Comparison of ENCODE assay signal across 9 mouse cellular contexts in genomic region chr14:79203496-79204158, GRCm38 (mm10). TPM values are rescaled to one million over a fixed set of nuclear protein-coding genes. Genes with fewer than 3 reads are reported as not detected.
DNase-seq lines count a peak whose midpoint lies in the region; ATAC-seq lines count a peak whose summit lies in the region.
"Had no signal": no experiment of that assay in that cellular context is flagged by ENCODE, and none has a peak within 500 bp of the region (broad histone marks: within the 10 kb centered on the region; RNA-seq: fewer than 3 reads in every experiment).

No protein-coding gene starts in this region.

- H3K9ac ChIP-seq in stomach, embryonic 14.5 days (replicated peaks; ENCODE audit: low read depth, low read length): no peak overlapping the region

- H3K27ac ChIP-seq in limb, embryonic 10.5 days: peak overlapping the region; percentile 77
- H3K27ac ChIP-seq in stomach, embryonic 14.5 days (ENCODE audit: low read length): peak overlapping the region; percentile 29; the same call in 1 of the 2 replicates

- H3K9me3 ChIP-seq in limb, embryonic 10.5 days (replicated peaks): no peaks in the 10 kb centered on the region
- no peaks in the 10 kb centered on the region for H3K9me3 ChIP-seq in stomach, embryonic 14.5 days (ENCODE audit: control insufficient read depth, low read depth, low read length)

- no peak for ATAC-seq in stomach, embryonic 14.5 days (ENCODE audit: insufficient number of reproducible peaks, insufficient read depth, low FRiP score, low read depth)

- H3K36me3 ChIP-seq in limb, embryonic 10.5 days: no peaks in the 10 kb centered on the region
- H3K36me3 ChIP-seq in stomach, embryonic 14.5 days (ENCODE audit: control insufficient read depth, insufficient read depth, low read length): no peaks in the 10 kb centered on the region

- 33% methylated on average over 12 of the region's 12 CpGs for WGBS in limb, embryonic 10.5 days
- 24% methylated on average over 12 of the region's 12 CpGs for WGBS in stomach, embryonic 14.5 days

- H3K4me1 ChIP-seq in limb, embryonic 10.5 days: peaks cover 27% of the 10 kb centered on the region
- peaks cover 17% of the 10 kb centered on the region for H3K4me1 ChIP-seq in stomach, embryonic 14.5 days (ENCODE audit: control insufficient read depth, insufficient read depth, low read length)

- no peak overlapping the region for H3K4me2 ChIP-seq in stomach, embryonic 14.5 days (replicated peaks; ENCODE audit: low read depth, low read length)

- H3K4me3 ChIP-seq in limb, embryonic 10.5 days: no peak overlapping the region
- no peak overlapping the region for H3K4me3 ChIP-seq in stomach, embryonic 14.5 days (ENCODE audit: low read depth, low read length)

- peak; percentile 1 for DNase-seq in adrenal gland, adult 2 months
- no peak for DNase-seq in adrenal gland, postnatal 10 days
- DNase-seq in testis, postnatal 10 days (ENCODE audit: low spot score): peak; percentile 29
- no peak for DNase-seq in testis, postnatal 14 days (ENCODE audit: low spot score)
- DNase-seq in limb, embryonic 10.5 days (ENCODE audit: low spot score): peak; percentile 54
- no peak for DNase-seq in kidney, postnatal 36 days
- no peak for DNase-seq in urinary bladder, adult 2 months (ENCODE audit: low spot score)

- H3K27me3 ChIP-seq in limb, embryonic 10.5 days (ENCODE audit: low read depth, poor library complexity, severe bottlenecking): no peaks in the 10 kb centered on the region
- no peaks in the 10 kb centered on the region for H3K27me3 ChIP-seq in stomach, embryonic 14.5 days (ENCODE audit: control insufficient read depth, insufficient read depth, low read length)

RNA-seq across cellular contexts. Expression of gene Zfp957, which starts 43.5 kb away (rescaled TPM):
- not detected for total RNA-seq in adrenal gland, adult 2 months (2021)
- polyA plus RNA-seq in adrenal gland, adult 2 months (2012; rRNA removed): not detected in 2 replicates
- total RNA-seq in adrenal gland, postnatal 10 days (2021): not detected
- not detected in 2 replicates for polyA plus RNA-seq in limb, embryonic 10.5 days (2016; fragmentation: Nextera tagmentation; extraction: Ambion mirVana)
- not detected in 2 replicates for polyA plus RNA-seq in stomach, embryonic 14.5 days (2014; fragmentation: Nextera tagmentation; extraction: Ambion mirVana)
- polyA plus RNA-seq in urinary bladder, adult 2 months (2012; rRNA removed): not detected in 2 replicates
- total RNA-seq: layer of hippocampus, adult 18-20 months had no signal

Comparison
In these comparisons a context has a peak if more than half of its experiments do, and no peak if none do; other contexts are left out.
1. DNase-seq: peak in adrenal gland, adult 2 months (single experiment), testis, postnatal 10 days (single experiment) and limb, embryonic 10.5 days (single experiment); none in adrenal gland, postnatal 10 days (single experiment), testis, postnatal 14 days (single experiment), kidney, postnatal 36 days (0 of 2) and urinary bladder, adult 2 months (single experiment).